Mouse (Mus musculus): ENCODE results near the gene Jag2.

DNA sequence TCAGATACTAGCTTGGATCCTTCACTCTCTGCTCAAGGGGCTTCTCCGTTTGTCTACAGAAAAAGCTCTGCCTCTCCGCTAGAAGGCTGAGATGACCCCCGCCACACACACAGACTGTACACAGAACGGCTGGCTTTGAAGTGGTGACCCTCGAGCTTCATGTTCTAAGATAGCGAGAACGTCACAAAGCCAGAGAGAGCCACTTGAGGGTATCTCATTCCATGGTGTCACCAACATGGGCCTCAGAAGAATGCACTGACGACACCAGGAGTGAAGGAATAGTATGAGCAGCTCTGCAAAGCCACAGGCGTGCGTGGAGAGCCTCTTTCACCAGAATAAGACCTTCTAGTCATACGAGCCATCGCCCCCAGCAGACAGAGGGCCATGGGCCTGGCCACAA, 8.1 kb downstream of the Jag2 start:
- TF ChIP-seq CTCF (IDR thresholded peaks at IDR 0.05; ENCODE audit: extremely low read depth, insufficient read depth, insufficient read length, insufficient replicate concordance) (no peak), POLR2A (IDR thresholded peaks at IDR 0.05; ENCODE audit: low read depth, low read length) (no peak)
